Comparison of ENCODE assay signal across 7 mouse cellular contexts in the genomic region with DNA sequence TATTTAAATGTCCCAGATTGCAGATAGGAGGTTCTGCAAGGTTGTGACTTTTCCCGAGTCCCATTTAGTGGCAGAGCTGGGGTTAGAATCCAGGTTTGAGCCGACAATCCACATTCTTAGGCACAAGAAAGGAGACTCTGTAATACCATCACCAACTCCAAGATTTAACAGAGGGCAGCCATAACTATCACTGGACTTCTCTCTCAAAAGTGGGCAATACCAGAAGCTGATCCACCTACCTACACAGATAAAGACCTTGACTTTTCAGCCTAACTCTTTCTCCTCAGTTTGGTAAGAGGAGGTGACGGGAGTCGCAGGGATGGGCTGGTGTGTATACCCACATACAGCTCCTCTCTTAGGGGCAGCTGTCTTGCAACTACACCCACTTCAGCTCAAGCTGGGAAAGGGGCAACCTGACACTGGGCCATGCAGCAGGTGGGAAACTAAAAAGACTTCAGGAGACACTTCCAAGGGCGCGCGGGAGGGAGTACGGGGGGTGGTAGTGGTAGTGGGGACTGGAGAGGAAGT. TPM values are rescaled to one million over a fixed set of nuclear protein-coding genes. Genes with fewer than 3 reads are reported as not detected.
DNase-seq lines count a peak whose midpoint lies in the region; ATAC-seq lines count a peak whose summit lies in the region.

No protein-coding gene starts in this region.

- 8% methylated on average over 8 of the region's 8 CpGs for WGBS in lung, embryonic 16.5 days
- WGBS in forebrain, embryonic 10.5 days, result 3% methylated on average over 8 of the region's 8 CpGs
- WGBS in limb, embryonic 12.5 days, result 4% methylated on average over 8 of the region's 8 CpGs
- 8% methylated on average over 8 of the region's 8 CpGs for WGBS in stomach, embryonic 14.5 days

- no peaks in the 10 kb centered on the region for H3K9me3 ChIP-seq in lung, embryonic 16.5 days (ENCODE audit: control insufficient read depth, low read length)
- no peaks in the 10 kb centered on the region for H3K9me3 ChIP-seq in forebrain, embryonic 10.5 days
- no peaks in the 10 kb centered on the region for H3K9me3 ChIP-seq in limb, embryonic 12.5 days
- no peaks in the 10 kb centered on the region for H3K9me3 ChIP-seq in stomach, embryonic 14.5 days (ENCODE audit: control insufficient read depth, low read depth, low read length)

- peaks cover 63% of the 10 kb centered on the region for H3K4me1 ChIP-seq in lung, embryonic 16.5 days (replicated peaks; ENCODE audit: control insufficient read depth, insufficient read depth, low read length)
- H3K4me1 ChIP-seq in forebrain, embryonic 10.5 days, result peaks cover 99% of the 10 kb centered on the region
- H3K4me1 ChIP-seq in limb, embryonic 12.5 days (replicated peaks), result peaks cover 68% of the 10 kb centered on the region
- H3K4me1 ChIP-seq in stomach, embryonic 14.5 days (ENCODE audit: control insufficient read depth, insufficient read depth, low read length), result peaks cover 49% of the 10 kb centered on the region

- H3K27me3 ChIP-seq in lung, embryonic 16.5 days (ENCODE audit: control insufficient read depth, insufficient read depth, low read depth, low read length), result peaks cover 8% of the 10 kb centered on the region; the same call in 1 of the 2 replicates
- H3K27me3 ChIP-seq in forebrain, embryonic 10.5 days (ENCODE audit: poor library complexity, severe bottlenecking), result peaks cover 20% of the 10 kb centered on the region
- peaks cover 16% of the 10 kb centered on the region for H3K27me3 ChIP-seq in limb, embryonic 12.5 days
- H3K27me3 ChIP-seq in stomach, embryonic 14.5 days (ENCODE audit: control insufficient read depth, insufficient read depth, low read length), result no peaks in the 10 kb centered on the region

- peak overlapping the region; percentile 66 for H3K4me3 ChIP-seq in lung, embryonic 16.5 days (ENCODE audit: low read length)
- H3K4me3 ChIP-seq in forebrain, embryonic 10.5 days, result peak overlapping the region; percentile 79
- H3K4me3 ChIP-seq in limb, embryonic 12.5 days (replicated peaks), result peak overlapping the region; percentile 79
- H3K4me3 ChIP-seq in stomach, embryonic 14.5 days (ENCODE audit: low read depth, low read length), result peak overlapping the region; percentile 82

- H3K27ac ChIP-seq in lung, embryonic 16.5 days (ENCODE audit: low read length), result peak overlapping the region; percentile 99
- H3K27ac ChIP-seq in forebrain, embryonic 10.5 days, result peak overlapping the region; percentile 99
- peak overlapping the region; percentile 99 for H3K27ac ChIP-seq in limb, embryonic 12.5 days
- H3K27ac ChIP-seq in stomach, embryonic 14.5 days (ENCODE audit: low read length), result peak overlapping the region; percentile 99

- peak overlapping the region; percentile 53 for H3K9ac ChIP-seq in lung, embryonic 16.5 days (ENCODE audit: low read length)
- H3K9ac ChIP-seq in limb, embryonic 12.5 days (replicated peaks), result peak overlapping the region; percentile 98
- H3K9ac ChIP-seq in stomach, embryonic 14.5 days (replicated peaks; ENCODE audit: low read depth, low read length), result no peak overlapping the region

- no peak for DNase-seq in lung, postnatal 4 days
- DNase-seq in forebrain, embryonic 10.5 days (ENCODE audit: extremely low spot score, low spot score), result no peak
- no peak for DNase-seq in frontal cortex, postnatal 10 days (ENCODE audit: low spot score in 2 of 2)
- no peak for DNase-seq in adrenal gland, adult 8-10 months

- peak overlapping the region; percentile 96 for H3K4me2 ChIP-seq in lung, embryonic 16.5 days (ENCODE audit: low read depth, low read length)
- H3K4me2 ChIP-seq in limb, embryonic 12.5 days, result peak overlapping the region; percentile 99
- H3K4me2 ChIP-seq in stomach, embryonic 14.5 days (replicated peaks; ENCODE audit: low read depth, low read length), result peak overlapping the region; percentile 99

- no peak for ATAC-seq in lung, embryonic 16.5 days (ENCODE audit: low read depth)
- ATAC-seq in limb, embryonic 12.5 days (ENCODE audit: insufficient number of reproducible peaks, insufficient read depth, low FRiP score, low TSS enrichment, low read depth), result no peak
- ATAC-seq in stomach, embryonic 14.5 days (ENCODE audit: insufficient number of reproducible peaks, insufficient read depth, low FRiP score, low read depth), result no peak

- H3K36me3 ChIP-seq in lung, embryonic 16.5 days (ENCODE audit: control insufficient read depth, insufficient read depth, low read length), result peaks cover 5% of the 10 kb centered on the region
- H3K36me3 ChIP-seq in forebrain, embryonic 10.5 days (replicated peaks), result peaks cover 21% of the 10 kb centered on the region
- H3K36me3 ChIP-seq in limb, embryonic 12.5 days, result peaks cover 16% of the 10 kb centered on the region
- peaks cover 13% of the 10 kb centered on the region; the same call in 1 of the 2 replicates for H3K36me3 ChIP-seq in stomach, embryonic 14.5 days (ENCODE audit: control insufficient read depth, insufficient read depth, low read length)

RNA-seq across cellular contexts. Expression of gene Kdm6b, which starts 3.5 kb away (rescaled TPM):
- 25.2 and 26.0 TPM in 2 replicates for polyA plus RNA-seq in lung, embryonic 16.5 days (2015; fragmentation: Nextera tagmentation; extraction: Ambion mirVana)
- polyA plus RNA-seq in forebrain, embryonic 10.5 days (2016; fragmentation: Nextera tagmentation; extraction: Ambion mirVana), result 31.7 TPM in 2 replicates
- polyA plus RNA-seq in limb, embryonic 12.5 days (2016; fragmentation: Nextera tagmentation; extraction: Ambion mirVana), result 45.4 and 49.1 TPM in 2 replicates
- polyA plus RNA-seq in stomach, embryonic 14.5 days (2014; fragmentation: Nextera tagmentation; extraction: Ambion mirVana), result 30.6 and 34.3 TPM in 2 replicates
- total RNA-seq in adrenal gland, adult 8-10 months (2022), result 10 to 100 TPM; 20.4 to 44.2 (median 35.1) TPM

RNA-seq across cellular contexts. Expression of gene Tmem88, which starts 19.0 kb away (rescaled TPM):
- 54.7 and 57.4 TPM in 2 replicates for polyA plus RNA-seq in lung, embryonic 16.5 days (2015; fragmentation: Nextera tagmentation; extraction: Ambion mirVana)
- polyA plus RNA-seq in forebrain, embryonic 10.5 days (2016; fragmentation: Nextera tagmentation; extraction: Ambion mirVana), result 23.3 and 23.4 TPM in 2 replicates
- polyA plus RNA-seq in limb, embryonic 12.5 days (2016; fragmentation: Nextera tagmentation; extraction: Ambion mirVana), result 24.2 and 25.4 TPM in 2 replicates
- 30.0 and 30.3 TPM in 2 replicates for polyA plus RNA-seq in stomach, embryonic 14.5 days (2014; fragmentation: Nextera tagmentation; extraction: Ambion mirVana)
- 10 to 100 TPM in 2 of 4 experiments, 1 to 10 TPM in 2; 6.3 to 16.0 (median 10.4) TPM for total RNA-seq in adrenal gland, adult 8-10 months (2022)

RNA-seq across cellular contexts. Expression of gene Cyb5d1, which starts 21.6 kb away (rescaled TPM):
- 32.3 and 32.6 TPM in 2 replicates for polyA plus RNA-seq in lung, embryonic 16.5 days (2015; fragmentation: Nextera tagmentation; extraction: Ambion mirVana)
- 47.3 and 54.6 TPM in 2 replicates for polyA plus RNA-seq in forebrain, embryonic 10.5 days (2016; fragmentation: Nextera tagmentation; extraction: Ambion mirVana)
- 42.5 and 42.6 TPM in 2 replicates for polyA plus RNA-seq in limb, embryonic 12.5 days (2016; fragmentation: Nextera tagmentation; extraction: Ambion mirVana)
- polyA plus RNA-seq in stomach, embryonic 14.5 days (2014; fragmentation: Nextera tagmentation; extraction: Ambion mirVana), result 15.0 and 23.5 TPM in 2 replicates
- 10 to 100 TPM; 53.9 to 65.7 (median 60.5) TPM for total RNA-seq in adrenal gland, adult 8-10 months (2022)

RNA-seq across cellular contexts. Expression of gene Naa38, which starts 21.7 kb away (rescaled TPM):
- 158 and 165 TPM in 2 replicates for polyA plus RNA-seq in lung, embryonic 16.5 days (2015; fragmentation: Nextera tagmentation; extraction: Ambion mirVana)
- polyA plus RNA-seq in forebrain, embryonic 10.5 days (2016; fragmentation: Nextera tagmentation; extraction: Ambion mirVana), result 131 and 136 TPM in 2 replicates
- polyA plus RNA-seq in limb, embryonic 12.5 days (2016; fragmentation: Nextera tagmentation; extraction: Ambion mirVana), result 126 and 136 TPM in 2 replicates
- 158 and 177 TPM in 2 replicates for polyA plus RNA-seq in stomach, embryonic 14.5 days (2014; fragmentation: Nextera tagmentation; extraction: Ambion mirVana)
- 100 to 1,000 TPM; 138 to 160 (median 154) TPM for total RNA-seq in adrenal gland, adult 8-10 months (2022)

RNA-seq across cellular contexts. Expression of gene Chd3, which starts 47.8 kb away (rescaled TPM):
- 56.9 and 60.3 TPM in 2 replicates for polyA plus RNA-seq in lung, embryonic 16.5 days (2015; fragmentation: Nextera tagmentation; extraction: Ambion mirVana)
- polyA plus RNA-seq in forebrain, embryonic 10.5 days (2016; fragmentation: Nextera tagmentation; extraction: Ambion mirVana), result 40.7 and 44.9 TPM in 2 replicates
- 121 and 124 TPM in 2 replicates for polyA plus RNA-seq in limb, embryonic 12.5 days (2016; fragmentation: Nextera tagmentation; extraction: Ambion mirVana)
- polyA plus RNA-seq in stomach, embryonic 14.5 days (2014; fragmentation: Nextera tagmentation; extraction: Ambion mirVana), result 85.3 and 87.4 TPM in 2 replicates
- total RNA-seq in adrenal gland, adult 8-10 months (2022), result 100 to 1,000 TPM in 2 of 4 experiments, 10 to 100 TPM in 2; 89.8 to 169 (median 115) TPM
